In the genomic region with DNA sequence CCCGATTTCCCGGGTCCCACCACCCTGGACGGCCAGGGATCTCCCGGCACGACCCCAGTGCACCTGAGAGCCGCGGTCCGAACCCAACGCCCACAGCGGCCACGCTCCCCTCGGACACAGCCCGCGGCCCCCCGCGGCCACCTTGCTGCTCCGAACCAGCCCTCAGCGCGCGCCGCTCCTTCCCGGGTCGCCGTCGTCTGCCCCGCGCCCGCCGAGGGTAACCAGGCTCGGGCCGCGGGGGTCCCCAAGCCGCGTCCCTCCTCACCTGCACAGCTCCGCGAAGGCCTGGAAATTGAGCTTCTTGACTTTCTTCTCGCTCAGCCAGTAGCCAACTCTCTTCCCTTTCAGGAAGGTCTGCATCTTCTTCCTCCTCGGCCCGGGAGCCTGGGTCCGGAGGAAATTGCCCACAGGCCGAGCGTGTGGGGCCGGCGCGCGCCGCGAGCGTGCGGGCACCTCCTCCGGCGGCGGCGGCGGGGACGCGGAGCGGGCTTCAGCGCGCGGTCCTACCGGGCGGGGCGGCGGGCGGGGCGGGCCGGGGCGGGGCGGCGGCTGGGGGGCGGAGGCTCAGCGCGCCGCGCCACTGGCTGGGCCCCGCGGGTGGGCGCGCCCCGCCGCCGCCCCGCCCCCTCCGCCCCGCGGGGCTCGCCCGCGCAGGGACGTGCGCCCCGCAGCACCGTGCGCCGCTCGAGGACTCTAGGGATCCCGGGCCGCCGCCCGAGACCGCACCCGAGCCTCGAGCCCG, we compare ENCODE assay signal across 7 mouse cellular contexts. TPM values are rescaled to one million over a fixed set of nuclear protein-coding genes. Genes with fewer than 3 reads are reported as not detected.
DNase-seq lines count a peak whose midpoint lies in the region; ATAC-seq and TF ChIP-seq lines count a peak whose summit lies in the region.

TSS of gene Itpk1 (minus strand) at position 474 of the 742 bp plus-strand sequence.

- no peak for TF ChIP-seq CTCF in cerebellum, adult 2 months (IDR thresholded peaks at IDR 0.05; ENCODE audit: borderline replicate concordance, insufficient read depth, low read depth, low read length)

- DNase-seq in adipocyte (ENCODE audit: low spot score): peak; percentile 43
- DNase-seq in cerebellum, adult 2 months: peak; percentile 72 to 77
- peak; percentile 85 for DNase-seq in induced T-regulatory cell, adult 2 months (ENCODE audit: low read depth)
- peak; percentile 50 for DNase-seq in left cerebral cortex, postnatal 4 days
- peak; percentile 33 for DNase-seq in mesoderm, embryonic 11.5 days (ENCODE audit: low read depth, low spot score)
- peak; percentile 50 to 63 for DNase-seq in spleen, adult 18-20 months

- H3K36me3 ChIP-seq in forebrain, embryonic 16.5 days (ENCODE audit: control insufficient read depth, insufficient read depth): no peaks in the 10 kb centered on the region

- peak; percentile 89 for ATAC-seq in forebrain, embryonic 16.5 days

- peaks cover 14% of the 10 kb centered on the region for H3K4me1 ChIP-seq in cerebellum, adult 2 months (ENCODE audit: control insufficient read depth, insufficient read depth, low read length)
- H3K4me1 ChIP-seq in forebrain, embryonic 16.5 days (replicated peaks; ENCODE audit: control insufficient read depth, insufficient read depth, low read length): peaks cover 47% of the 10 kb centered on the region

- H3K4me3 ChIP-seq in cerebellum, adult 2 months (replicated peaks; ENCODE audit: insufficient read depth, low read depth, low read length): peak within 1 kb of the TSS; percentile 86
- peak within 1 kb of the TSS; percentile 82 for H3K4me3 ChIP-seq in forebrain, embryonic 16.5 days (replicated peaks; ENCODE audit: low read length)

- H3K27ac ChIP-seq in cerebellum, adult 2 months (ENCODE audit: insufficient read depth, low read length): peak within 1 kb of the TSS; percentile 75
- peak within 1 kb of the TSS; percentile 89 for H3K27ac ChIP-seq in forebrain, embryonic 16.5 days (ENCODE audit: low read length)

- WGBS in cerebellum, adult 2 months: under 1% methylated on average over 98 of the region's 105 CpGs
- under 1% methylated on average over 97 of the region's 105 CpGs for WGBS in forebrain, embryonic 16.5 days

- intact Hi-C loops in left cerebral cortex, postnatal 4 days (cut with DNase I): loop anchor here (5.0 kb wide), 1 partner anchor 127 kb away; no protein-coding TSS in a partner anchor

- TF ChIP-seq POLR2A in cerebellum, adult 2 months (IDR thresholded peaks at IDR 0.05; ENCODE audit: borderline replicate concordance, insufficient read depth, low read length): peak; percentile 52; the same call in 1 of the 2 replicates

- H3K9ac ChIP-seq in forebrain, embryonic 16.5 days (replicated peaks; ENCODE audit: low read depth, low read length): peak within 1 kb of the TSS; percentile 84

- H3K9me3 ChIP-seq in forebrain, embryonic 16.5 days (ENCODE audit: control insufficient read depth, low read length): no peaks in the 10 kb centered on the region

- H3K4me2 ChIP-seq in forebrain, embryonic 16.5 days (ENCODE audit: low read length): peak within 1 kb of the TSS; percentile 77

- H3K27me3 ChIP-seq in cerebellum, adult 2 months (ENCODE audit: control insufficient read depth, insufficient read depth, low read length): no peaks in the 10 kb centered on the region
- no peaks in the 10 kb centered on the region for H3K27me3 ChIP-seq in forebrain, embryonic 16.5 days (replicated peaks; ENCODE audit: control insufficient read depth, insufficient read depth, low read length)

RNA-seq across cellular contexts. Expression of gene Itpk1, which starts in this region (rescaled TPM):
- 64.9 and 67.6 TPM in 2 replicates for polyA plus RNA-seq in cerebellum, adult 2 months (2012; rRNA removed)
- 66.5 and 68.7 TPM in 2 replicates for polyA plus RNA-seq in forebrain, embryonic 16.5 days (2015; fragmentation: Nextera tagmentation; extraction: Ambion mirVana)
- 10 to 100 TPM; 80.2 to 88.1 TPM for total RNA-seq in left cerebral cortex, postnatal 4 days (2021)

Comparison
In these comparisons a context has a peak if more than half of its experiments do, and no peak if none do; other contexts are left out.
1. Peak in every context shown above with its lines: DNase-seq, ATAC-seq, H3K4me3 ChIP-seq and H3K27ac ChIP-seq.
2. DNase-seq: peak in every context shown above with its lines; median percentile 85 in induced T-regulatory cell, adult 2 months; 74 in cerebellum, adult 2 months; 56 in spleen, adult 18-20 months; 50 in left cerebral cortex, postnatal 4 days; 43 in adipocyte; 33 in mesoderm, embryonic 11.5 days.